Mouse (Mus musculus): ENCODE measurements at regions not wholly inside any gene's neighbourhood (a gene's known extent, or its start where the extent isn't known, plus 50 kb on each side); places are given as distances from the start of the nearest gene placed in this dataset.
A peak's percentile ranks its signal among the peaks of the same experiment; 100 is the strongest.
"Not testable (repeated sequence)": the region's sequence is repeated elsewhere in the genome, so short reads cannot be mapped to it uniquely, and the experiment has no call there.

- no peak for DNase-seq
Observed at GRCm38 (mm10) chr7:69167456-69167855, 418.4 kb upstream of the Arrdc4 start.

GRCm38 (mm10) chr7:69161916-69162315 is 412.9 kb upstream of the Arrdc4 start:
- no peak for DNase-seq

- no peak for DNase-seq
Observed at GRCm38 (mm10) chr7:69142351-69142750, 393.3 kb upstream of the Arrdc4 start.

GRCm38 (mm10) chr7:69133441-69133840 is 384.4 kb upstream of the Arrdc4 start:
- no peak for DNase-seq

- not testable (repeated sequence) for DNase-seq
Observed at GRCm38 (mm10) chr7:69101770-69102169, 352.7 kb upstream of the Arrdc4 start.

- DNase-seq = no peak
Observed at GRCm38 (mm10) chr7:69097587-69098095, 348.6 kb upstream of the Arrdc4 start.

- no peak for DNase-seq
Observed at GRCm38 (mm10) chr7:69074780-69075179, 325.7 kb upstream of the Arrdc4 start.

GRCm38 (mm10) chr7:69062994-69063393 is 314.0 kb upstream of the Arrdc4 start:
- no peak for DNase-seq

GRCm38 (mm10) chr7:69062506-69062905 is 313.5 kb upstream of the Arrdc4 start:
- no peak for DNase-seq

GRCm38 (mm10) chr7:69062094-69062493 is 313.1 kb upstream of the Arrdc4 start:
- DNase-seq = no peak

- no peak for DNase-seq
Observed at GRCm38 (mm10) chr7:69061242-69061641, 312.2 kb upstream of the Arrdc4 start.

GRCm38 (mm10) chr7:69016575-69016974 is 267.5 kb upstream of the Arrdc4 start:
- no peak for DNase-seq

- no peak for DNase-seq
Observed at GRCm38 (mm10) chr7:69015047-69015446, 266.0 kb upstream of the Arrdc4 start.

GRCm38 (mm10) chr7:69007237-69007636 is 258.2 kb upstream of the Arrdc4 start:
- no peak for DNase-seq

GRCm38 (mm10) chr7:68988061-68988460 is 239.0 kb upstream of the Arrdc4 start:
- DNase-seq = no peak

- no peak for DNase-seq
Observed at GRCm38 (mm10) chr7:68983937-68984336, 234.9 kb upstream of the Arrdc4 start.

GRCm38 (mm10) chr7:68982914-68983502 is 234.0 kb upstream of the Arrdc4 start:
- no peak for DNase-seq

GRCm38 (mm10) chr7:68978576-68978975 is 229.5 kb upstream of the Arrdc4 start:
- no peak for DNase-seq

GRCm38 (mm10) chr7:68976813-68977752 is 228.0 kb upstream of the Arrdc4 start:
- DNase-seq = peak; percentile 18

GRCm38 (mm10) chr7:68975956-68976355 is 226.9 kb upstream of the Arrdc4 start:
- DNase-seq = no peak

- no peak for DNase-seq
Observed at GRCm38 (mm10) chr7:68975580-68975894, 226.5 kb upstream of the Arrdc4 start.

- DNase-seq = no peak
Observed at GRCm38 (mm10) chr7:68974761-68975579, 225.9 kb upstream of the Arrdc4 start.
